Mouse (Mus musculus): Measurements from ENCODE around the gene Sept1.

Sept1 gene

GRCm38 (mm10) chr7:127217901-127218642 lies 14.9 kb downstream of the Sept1 start:
- DNase-seq = peak; percentile 72 to 82

- no peak for DNase-seq
These were observed 15.5 kb downstream of the Sept1 start for GRCm38 (mm10) chr7:127217475-127217874.

GRCm38 (mm10) chr7:127216307-127216706 lies 16.6 kb downstream of the Sept1 start:
- no peak for DNase-seq

GRCm38 (mm10) chr7:127214981-127215871 lies 17.7 kb downstream of the Sept1 start:
- peak; percentile 64 to 77 for DNase-seq

- no peak for DNase-seq
These were observed 18.4 kb downstream of the Sept1 start for GRCm38 (mm10) chr7:127214521-127214920.

GRCm38 (mm10) chr7:127213930-127214329 lies 19.0 kb downstream of the Sept1 start:
- no peak for DNase-seq

GRCm38 (mm10) chr7:127213485-127213884 lies 19.4 kb downstream of the Sept1 start:
- DNase-seq = no peak

- no peak for DNase-seq
These were observed 20.3 kb downstream of the Sept1 start for GRCm38 (mm10) chr7:127212432-127213250.

GRCm38 (mm10) chr7:127211014-127211745 lies 21.8 kb downstream of the Sept1 start:
- DNase-seq = no peak

- DNase-seq = peak in 1 of 2 experiments; percentile 57
These were observed 22.7 kb downstream of the Sept1 start for GRCm38 (mm10) chr7:127210266-127210665.

- no peak for DNase-seq
These were observed 23.1 kb downstream of the Sept1 start for GRCm38 (mm10) chr7:127209851-127210250.

GRCm38 (mm10) chr7:127208553-127209438 lies 24.1 kb downstream of the Sept1 start, which contains the start of gene Mylpf:
Mylpf (plus strand) TSS chr7:127208890.
- DNase-seq = peak; percentile 91 to 92

- no peak for DNase-seq
These were observed 24.7 kb downstream of the Sept1 start, which contains the start of gene Tbc1d10b for GRCm38 (mm10) chr7:127208295-127208552. Tbc1d10b (minus strand) TSS chr7:127208468.

- DNase-seq = peak; percentile 55 to 63
These were observed 25.3 kb downstream of the Sept1 start for GRCm38 (mm10) chr7:127207374-127208294.

GRCm38 (mm10) chr7:127206606-127207005 lies 26.3 kb downstream of the Sept1 start:
- DNase-seq = no peak

- no peak for DNase-seq
These were observed 36.4 kb downstream of the Sept1 start for GRCm38 (mm10) chr7:127196484-127196883.

GRCm38 (mm10) chr7:127195544-127196295 lies 37.2 kb downstream of the Sept1 start, which contains the start of gene Cd2bp2:
Cd2bp2 (minus strand) TSS chr7:127196050.
- peak; percentile 89 to 95 for DNase-seq

- no peak for DNase-seq
These were observed 38.3 kb downstream of the Sept1 start for GRCm38 (mm10) chr7:127194633-127195029.

- DNase-seq = no peak
These were observed 38.8 kb downstream of the Sept1 start for GRCm38 (mm10) chr7:127194011-127194632.
